Mouse (Mus musculus) heart, postnatal 10 days (tissue): ENCODE results near the gene Ganc. TPM values are rescaled to one million over a fixed set of nuclear protein-coding genes. Genes with fewer than 3 reads are reported as not detected.

ENCODE experiments used
- DNase-seq, 2 experiments: peaks; one replicate each; pipeline ENCODE4 v3.0.0; 2021
- intact Hi-C: fragments of 180-260 bp; cut with DNase I; formaldehyde crosslinking; loops from one replicate; pipeline ENCODE4 v1.15.1; 2025
- total RNA-seq, 2 experiments: library from RNA; stranded (reverse); gene quantifications; 2 replicates each; pipeline ENCODE4 v1.2.3; 2021

The Ganc gene
- total RNA-seq, 2 experiments from 2014 or later: 20.6 to 22.0 TPM

- intact Hi-C loops: no loop called here
These were observed 96.3 kb downstream of the Ganc start for GRCm38 (mm10) chr2:120499971-120500471.

GRCm38 (mm10) chr2:120501136-120501918, 97.6 kb downstream of the Ganc start:
- no peak for DNase-seq
- intact Hi-C loops: no loop called here

More at GRCm38 (mm10) chr2:120499971-120500471, 96.3 kb downstream of the Ganc start:
- DNase-seq: peak in 1 of 2 experiments; percentile 20

- intact Hi-C loops: no loop called here
These were observed 98.4 kb downstream of the Ganc start for GRCm38 (mm10) chr2:120501931-120502604.

GRCm38 (mm10) chr2:120502605-120502990, 98.9 kb downstream of the Ganc start:
- intact Hi-C loops: no loop called here
- DNase-seq: peak; percentile 58 to 59

More at GRCm38 (mm10) chr2:120501931-120502604, 98.4 kb downstream of the Ganc start:
- DNase-seq: peak; percentile 23 to 29

- DNase-seq: no peak
- intact Hi-C loops: no loop called here
These were observed 99.4 kb downstream of the Ganc start for GRCm38 (mm10) chr2:120503094-120503493.

DNA sequence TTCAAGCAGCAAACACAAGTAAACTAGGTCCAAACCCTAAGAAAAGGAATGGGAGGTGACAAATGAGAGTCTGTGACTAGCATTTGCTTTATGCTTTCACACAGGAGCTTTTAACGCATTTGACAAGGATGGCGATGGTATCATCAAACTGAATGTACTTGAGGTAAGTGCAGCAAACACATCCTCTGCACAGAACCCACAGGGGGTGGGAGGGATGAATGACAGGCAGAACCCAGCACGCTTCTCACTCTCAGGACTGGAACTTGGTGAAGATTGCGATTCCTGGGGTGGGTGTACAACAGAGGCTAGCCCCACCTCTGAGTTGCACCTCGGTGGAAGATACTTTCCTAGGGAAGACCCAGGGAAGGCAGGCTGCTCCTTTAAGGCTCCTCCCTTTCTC, 100.3 kb downstream of the Ganc start:
- DNase-seq: no peak
- intact Hi-C loops: no loop called here

Other genes starting within 250 kb of the Ganc start
- gene Ehd4, start 249.3 kb upstream of the Ganc start, total RNA-seq: 100 to 1,000 TPM; 514 to 538 TPM
- 1 to 10 TPM; 1.8 to 3.2 TPM for gene Pla2g4e, start 158.6 kb upstream of the Ganc start, total RNA-seq
- not detected for gene Pla2g4d, start 114.7 kb upstream of the Ganc start, total RNA-seq
- not detected for gene Pla2g4f, start 89.7 kb upstream of the Ganc start, total RNA-seq
- gene Vps39, start 50.8 kb upstream of the Ganc start, total RNA-seq: 10 to 100 TPM; 30.6 to 35.1 TPM
- gene Tmem87a, start 217 bp downstream of the Ganc start, total RNA-seq: 10 to 100 TPM; 21.0 to 23.8 TPM
- gene Capn3, start 52.1 kb downstream of the Ganc start, total RNA-seq: 1 to 10 TPM in 1 of 2 experiments, under 1 TPM in 1; 0.84 to 1.1 TPM
- gene Zfp106, start 159.9 kb downstream of the Ganc start, total RNA-seq: 100 to 1,000 TPM; 191 to 196 TPM
- gene Snap23, start 163.8 kb downstream of the Ganc start, total RNA-seq: 10 to 100 TPM; 48.8 to 56.8 TPM
- gene Haus2, start 205.5 kb downstream of the Ganc start, total RNA-seq: 10 to 100 TPM; 12.3 to 13.1 TPM
- 10 to 100 TPM; 12.4 to 15.5 TPM for gene Lrrc57, start 205.6 kb downstream of the Ganc start, total RNA-seq
- gene Stard9, start 225.2 kb downstream of the Ganc start, total RNA-seq: 10 to 100 TPM; 17.4 to 18.9 TPM